Mouse (Mus musculus) heart, adult 2 months (tissue): ENCODE measurements around the gene Fcgrt.
A peak's percentile ranks its signal among the peaks of the same experiment; 100 is the strongest.

Source experiments
- CTCF ChIP-seq: fragments of 200-600 bp; IDR thresholded peaks from 2 replicates; pipeline ENCODE4 v1.8.1; 2022; ENCODE audit warnings: antibody characterized with exemption, mild to moderate bottlenecking, moderate library complexity
- EP300 ChIP-seq: fragments of 200-500 bp; IDR thresholded peaks from 2 replicates; pipeline ENCODE4 v1.6.1; 2011; ENCODE audit warnings: low read depth, low read length, control low read depth; ENCODE audit not compliant: insufficient read depth
- POLR2A ChIP-seq: fragments of 200-500 bp; IDR thresholded peaks from 2 replicates; pipeline ENCODE4 v1.6.1; 2011; ENCODE audit warnings: mild to moderate bottlenecking, low read depth, low read length, control low read depth; ENCODE audit not compliant: insufficient read depth

DNA sequence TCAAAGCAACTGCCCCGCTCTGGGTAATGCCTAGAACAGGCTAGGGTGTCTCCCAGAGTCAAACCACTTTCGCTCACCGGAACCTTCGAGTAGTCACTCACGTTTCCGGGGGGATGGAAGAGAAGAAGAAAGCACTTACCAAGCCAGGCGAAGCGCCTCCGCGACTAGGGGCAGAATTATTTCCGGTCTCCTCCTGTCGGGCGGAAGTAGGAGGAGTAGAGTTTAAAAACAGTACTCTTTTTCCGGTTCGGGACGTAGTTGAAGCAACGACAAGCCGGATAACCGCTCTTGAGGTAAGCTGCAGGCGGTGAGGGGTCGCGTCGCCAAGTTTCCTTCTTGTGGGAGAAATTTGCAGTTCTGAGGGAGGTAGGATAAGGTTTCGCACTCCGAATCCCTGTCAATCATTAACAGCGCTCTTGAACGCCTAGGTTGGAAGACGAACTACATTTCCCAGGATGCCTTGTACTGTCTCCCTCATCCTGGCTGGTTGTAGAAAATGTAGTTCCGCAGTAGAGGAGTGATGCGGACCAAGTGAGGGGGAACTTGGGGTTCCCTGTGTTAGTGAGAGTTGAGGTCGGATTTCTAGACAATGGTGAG lies 41.3 kb downstream of the Fcgrt start, which contains the start of the genes Nosip and Prrg2:
- TF ChIP-seq POLR2A = peak; percentile 94
- peak; percentile 53 for TF ChIP-seq CTCF
- TF ChIP-seq EP300 = peak; percentile 94
